Mouse (Mus musculus) lung, adult 2 months (tissue): ENCODE measurements around the gene Nphs1. TPM values are rescaled to one million over a fixed set of nuclear protein-coding genes. Genes with fewer than 3 reads are reported as not detected.

Experiments
- DNase-seq: peaks from one replicate; pipeline ENCODE4 v3.0.0; 2022
- H3K4me1 ChIP-seq: fragments of 200-500 bp; 2 replicates; pipeline ENCODE4 v1.6.1; 2011; ENCODE audit warnings: low read length; ENCODE audit not compliant: control insufficient read depth, insufficient read depth
- H3K4me3 ChIP-seq: fragments of 200-500 bp; replicated peaks from 2 replicates; pipeline ENCODE3; 2011; ENCODE audit warnings: low read depth, mild to moderate bottlenecking, control low read depth, low read length; ENCODE audit errors: extremely low read depth
- CTCF ChIP-seq: fragments of 200-500 bp; IDR thresholded peaks from 2 replicates; pipeline ENCODE4 v1.5.1; 2011; ENCODE audit warnings: mild to moderate bottlenecking, low read length, control low read depth; ENCODE audit not compliant: insufficient read depth
- POLR2A ChIP-seq: fragments of 200-500 bp; IDR thresholded peaks from 2 replicates; pipeline ENCODE4 v1.6.1; 2011; ENCODE audit warnings: low read depth, mild to moderate bottlenecking, control low read depth, low read length, borderline replicate concordance; ENCODE audit errors: extremely low read depth
- whole genome bisulfite sequencing: fragments of 180-500 bp; shearing (Covaris S2); methylation state at CpG from one replicate; pipeline ENCODE4 v1.1.7; 2018; 5-methylcytosine and 5-hydroxymethylcytosine counted together
- polyA plus RNA-seq: library from polyadenylated mRNA; depleted of rRNA; stranded (reverse); fragments of >200 nt; gene quantifications from 2 replicates; pipeline ENCODE4 v1.2.3, GENCODE M21; 2012

Nphs1 gene
- polyA plus RNA-seq, 1 experiment: not detected

GRCm38 (mm10) chr7:30421175-30421889 lies 36.8 kb upstream of the Nphs1 start, which contains the start of gene Nfkbid:
TSS of gene Nfkbid (plus strand) at chr7:30421732.
- H3K4me1 ChIP-seq: no peaks in the 10 kb centered on the region; the same call in 1 of the 2 replicates
- H3K4me3 ChIP-seq: peak within 1 kb of the TSS; percentile 67
- 5% methylated on average over 31 of the region's 31 CpGs for WGBS
- TF ChIP-seq CTCF (no peak), POLR2A (no peak)
- DNase-seq: peak; percentile 76

GRCm38 (mm10) chr7:30421890-30422435 lies 36.2 kb upstream of the Nphs1 start:
- H3K4me1 ChIP-seq: no peaks in the 10 kb centered on the region; the same call in 1 of the 2 replicates
- TF ChIP-seq POLR2A (peak; percentile 36; the same call in 1 of the 2 replicates), CTCF (no peak)
- peak overlapping the region; percentile 67 for H3K4me3 ChIP-seq
- WGBS: under 1% methylated on average over 45 of the region's 45 CpGs
- DNase-seq: peak; percentile 80

DNA sequence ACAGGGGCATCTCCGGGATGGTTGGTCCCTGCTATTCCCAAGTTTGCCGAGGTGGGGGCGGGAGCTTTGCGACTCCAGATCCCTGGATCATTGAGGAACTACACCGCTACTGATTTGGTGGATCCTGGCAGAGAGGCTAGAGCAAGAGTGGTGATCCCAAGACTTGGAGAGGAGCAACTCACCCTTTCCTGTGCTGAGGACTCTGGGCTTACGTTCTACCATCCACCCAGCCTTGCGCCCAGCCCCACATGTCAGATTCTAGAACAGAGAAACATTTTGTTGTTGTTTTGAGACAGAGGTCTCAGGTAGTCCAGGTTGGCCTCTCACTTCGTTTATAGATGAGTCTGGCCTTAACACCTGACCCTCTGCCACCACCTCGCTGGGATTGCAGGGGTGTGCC lies 35.6 kb upstream of the Nphs1 start:
- peak overlapping the region; percentile 67 for H3K4me3 ChIP-seq
- H3K4me1 ChIP-seq: no peaks in the 10 kb centered on the region; the same call in 1 of the 2 replicates

GRCm38 (mm10) chr7:30423071-30423641 lies 35.0 kb upstream of the Nphs1 start:
- H3K4me1 ChIP-seq: no peaks in the 10 kb centered on the region; the same call in 1 of the 2 replicates
- H3K4me3 ChIP-seq: peak overlapping the region; percentile 67
- TF ChIP-seq CTCF (no peak), POLR2A (0 out of 2 replicates have a peak, but pooled peaks have one; percentile 4)
- DNase-seq: peak; percentile 35
- WGBS: 13% methylated on average over 23 of the region's 23 CpGs

More for the DNA sequence above, 35.6 kb upstream of the Nphs1 start:
- WGBS: 4% methylated on average over 9 of the region's 9 CpGs
- TF ChIP-seq CTCF (no peak), POLR2A (no peak)
- DNase-seq: no peak

GRCm38 (mm10) chr7:30429327-30429726 lies 28.8 kb upstream of the Nphs1 start:
- DNase-seq: no peak
- Histone ChIP-seq H3K4me1 (no peaks in the 10 kb centered on the region), H3K4me3 (no peak overlapping the region)
- TF ChIP-seq POLR2A (no peak), CTCF (no peak)

GRCm38 (mm10) chr7:30430191-30430590 lies 27.9 kb upstream of the Nphs1 start:
- DNase-seq: no peak
- H3K4me3 ChIP-seq: no peak overlapping the region
- TF ChIP-seq CTCF (no peak), POLR2A (no peak)
- 34% methylated on average over 2 of the region's 2 CpGs for WGBS
- no peaks in the 10 kb centered on the region for H3K4me1 ChIP-seq

- Histone ChIP-seq H3K4me1 (no peaks in the 10 kb centered on the region), H3K4me3 (no peak overlapping the region)
- TF ChIP-seq POLR2A (no peak), CTCF (0 out of 2 replicates have a peak, but pooled peaks have one; percentile 25)
- 7% methylated on average over 3 of the region's 3 CpGs for WGBS
- no peak for DNase-seq
Observed at GRCm38 (mm10) chr7:30431793-30432192, 26.3 kb upstream of the Nphs1 start.

DNA sequence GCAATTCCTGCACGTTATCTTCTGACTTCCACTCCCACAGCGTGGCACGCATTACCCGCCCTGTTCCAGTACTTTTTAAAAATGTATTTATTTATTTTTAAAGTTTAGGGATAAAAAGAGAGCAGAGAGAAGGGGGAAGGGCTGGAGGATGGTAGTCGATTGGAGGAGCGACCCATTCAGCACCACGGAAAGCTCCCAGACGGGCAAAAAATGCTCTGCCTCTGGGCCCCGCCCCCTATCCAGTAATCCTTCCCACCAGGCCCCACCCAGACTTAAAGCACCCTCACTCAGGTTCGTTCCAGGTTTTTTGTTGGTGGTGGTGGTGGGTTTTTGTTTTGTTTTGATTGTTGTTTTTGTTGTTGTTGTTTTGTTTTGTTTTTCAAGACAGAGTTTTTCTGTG lies 23.9 kb upstream of the Nphs1 start:
- no peak for DNase-seq
- no peaks in the 10 kb centered on the region for H3K4me1 ChIP-seq
- H3K4me3 ChIP-seq: no peak overlapping the region
- no peak for TF ChIP-seq POLR2A
- no peak for TF ChIP-seq CTCF
- 3% methylated on average over 10 of the region's 10 CpGs for WGBS

DNA sequence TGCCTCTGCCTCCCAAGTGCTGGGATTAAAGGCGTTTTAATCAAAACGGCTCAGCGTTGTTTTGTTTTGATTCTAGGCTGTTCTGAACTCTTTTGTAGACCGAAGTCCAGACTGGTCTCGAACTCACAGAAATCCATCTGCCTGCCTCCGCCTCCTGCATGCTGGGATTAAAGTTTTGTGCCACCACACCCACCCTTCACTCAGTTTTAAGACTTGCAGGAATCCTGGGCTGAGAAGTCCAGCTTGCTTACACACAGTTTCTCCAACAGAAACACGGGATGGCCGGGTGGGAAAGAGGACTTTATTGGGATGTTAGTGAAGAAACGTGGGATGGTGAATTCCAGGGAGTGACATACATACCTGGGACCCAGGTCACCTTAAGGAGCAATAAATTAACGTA lies 23.4 kb upstream of the Nphs1 start:
- no peak for DNase-seq
- Histone ChIP-seq H3K4me3 (no peak overlapping the region), H3K4me1 (no peaks in the 10 kb centered on the region)
- no peak for TF ChIP-seq CTCF
- no peak for TF ChIP-seq POLR2A
- 69% methylated on average over 10 of the region's 10 CpGs for WGBS
